Mouse (Mus musculus) R1 (cell line): ENCODE results near the gene Eomes.

Experiments used
- DNase-seq: peaks from one replicate; pipeline ENCODE4 v3.0.0-alpha.2; 2018; ENCODE audit warnings: low read depth, low spot score

Gene Eomes

DNA sequence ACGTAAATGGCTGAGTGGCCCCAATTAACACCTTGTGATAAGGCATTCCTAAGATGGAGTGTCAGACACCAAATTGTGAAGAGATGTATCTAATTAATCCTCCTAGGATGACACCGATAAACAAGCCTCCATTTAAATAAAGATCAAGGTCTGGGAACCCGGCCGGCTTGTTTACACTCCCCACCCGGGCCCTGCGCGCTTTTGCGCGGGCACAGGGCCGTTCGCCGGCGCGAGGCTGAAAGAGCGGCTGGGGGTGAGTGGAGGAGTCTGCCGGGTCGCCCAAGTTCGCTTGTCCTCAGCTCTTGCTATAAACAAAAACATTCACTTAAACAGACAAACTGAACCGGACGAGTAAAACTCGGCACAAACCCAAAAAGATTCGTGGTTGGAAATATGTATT lies 9.6 kb downstream of the Eomes start:
- DNase-seq: peak; percentile 31

DNA sequence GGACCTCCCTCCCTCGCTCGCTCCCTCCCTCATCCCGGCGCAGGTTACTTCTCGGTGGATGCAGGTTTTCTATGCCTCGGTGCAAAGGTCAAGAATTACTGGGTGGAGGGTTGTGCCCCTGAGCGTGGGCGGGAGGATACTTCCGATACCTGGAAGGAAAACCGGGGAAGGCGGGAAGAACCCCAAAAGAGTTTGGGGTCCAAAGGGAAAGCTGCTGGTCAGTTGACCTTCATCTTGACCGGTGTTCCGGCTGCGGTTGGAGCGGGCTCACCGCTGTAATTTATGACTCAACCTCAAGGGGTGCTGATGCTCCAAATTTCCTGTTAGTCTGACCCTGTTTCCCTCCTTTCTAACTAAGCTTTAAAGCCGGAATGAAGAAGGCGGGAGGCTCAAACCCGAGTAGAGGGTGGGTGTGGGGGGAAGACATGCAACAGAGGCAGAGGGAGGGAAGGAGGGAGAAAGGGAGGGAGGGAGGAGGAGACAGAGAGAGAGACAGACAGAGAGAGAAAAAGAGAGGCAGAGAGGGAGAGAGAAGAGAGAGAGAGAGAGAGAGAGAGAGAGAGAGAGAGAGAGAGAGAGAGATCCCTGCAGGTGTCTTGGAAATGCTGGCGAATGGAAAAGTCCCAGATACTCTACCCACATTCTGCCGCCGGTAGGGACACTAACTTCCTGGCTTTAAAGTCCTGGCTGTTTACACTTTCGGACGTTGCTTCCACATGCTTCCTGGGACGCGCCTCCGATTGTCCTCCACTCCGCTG lies 10.3 kb downstream of the Eomes start:
- DNase-seq: peak; percentile 93

GRCm38 (mm10) chr9:118488896-118489578 lies 11.0 kb downstream of the Eomes start:
- DNase-seq: peak; percentile 89

DNA sequence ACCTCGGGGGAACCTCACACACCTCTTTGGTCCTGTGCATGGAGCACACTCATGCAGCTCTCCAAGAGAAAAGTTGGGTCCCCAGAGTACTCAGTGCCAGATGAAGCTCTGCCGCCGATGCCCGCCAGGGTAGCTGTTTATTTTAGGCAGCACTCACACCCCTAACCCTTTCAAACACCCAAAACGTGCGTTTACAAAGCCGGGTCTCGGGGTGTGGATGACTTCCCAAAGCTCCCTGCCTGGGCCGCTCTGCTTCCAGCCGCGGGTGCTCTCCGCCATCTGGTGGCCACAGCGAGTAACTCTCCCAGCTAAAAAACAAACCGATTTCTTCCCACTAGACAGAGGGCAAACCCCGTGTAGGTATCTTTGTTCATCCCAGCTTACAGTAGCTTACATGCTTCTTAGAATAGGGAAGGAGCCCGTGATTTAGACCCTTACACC lies 11.6 kb downstream of the Eomes start:
- peak; percentile 87 for DNase-seq

DNA sequence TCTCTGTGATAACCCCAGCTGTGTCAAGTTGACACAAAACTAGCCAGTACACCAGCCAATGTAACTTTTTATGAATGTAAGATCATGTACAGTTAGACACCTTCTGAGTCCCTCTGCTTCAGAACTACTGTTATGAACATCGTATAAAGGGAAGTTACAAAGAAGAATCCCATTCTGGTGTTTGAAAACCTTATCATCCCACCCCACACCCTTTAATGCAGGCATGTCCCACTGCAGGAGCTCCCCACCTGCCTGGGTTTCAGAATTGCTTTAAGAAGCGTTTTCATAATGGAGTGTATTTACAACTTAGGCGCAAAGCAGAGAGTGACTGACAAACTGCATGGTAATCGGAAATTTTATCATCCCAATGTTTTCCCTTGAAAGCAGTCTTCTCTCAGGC lies 13.2 kb downstream of the Eomes start:
- no peak for DNase-seq

DNA sequence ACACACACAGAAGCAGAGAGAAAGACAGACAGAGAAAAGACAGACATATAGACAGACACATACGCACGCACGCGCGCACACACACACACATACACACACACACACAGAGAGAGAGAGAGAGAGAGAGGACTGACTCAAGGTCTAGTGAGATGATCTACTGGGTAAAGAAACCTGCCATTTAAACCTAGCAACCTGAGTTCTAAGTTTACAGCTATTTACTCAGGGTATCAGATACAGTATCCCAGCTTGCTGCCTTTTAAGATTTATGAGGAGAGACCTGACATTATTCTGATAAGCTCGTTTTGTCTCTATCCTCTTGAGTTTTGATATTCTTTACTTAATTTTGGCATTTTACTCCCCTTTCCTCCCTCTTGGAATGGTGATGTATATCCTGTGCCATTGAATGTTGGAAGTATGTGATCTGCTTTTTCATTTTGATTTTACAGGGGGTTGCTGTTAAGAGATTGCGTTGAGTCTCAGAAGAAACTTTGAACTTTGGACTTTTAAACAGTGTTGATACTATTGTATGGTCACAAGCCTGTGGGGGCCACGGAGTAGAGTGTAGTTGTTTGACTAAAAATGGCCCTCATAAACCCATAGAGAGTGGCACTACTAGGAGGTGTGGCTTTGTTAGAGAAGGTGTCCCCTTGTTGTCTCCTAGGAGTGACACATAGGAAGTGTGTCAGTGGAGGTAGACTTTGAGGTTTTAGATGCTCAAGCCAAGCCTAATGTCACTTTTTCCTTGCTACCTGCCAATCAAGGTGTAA lies 15.1 kb downstream of the Eomes start:
- DNase-seq: no peak

GRCm38 (mm10) chr9:118494106-118494505 lies 16.1 kb downstream of the Eomes start:
- peak; percentile 76 for DNase-seq

- peak; percentile 16 for DNase-seq
These were observed 17.9 kb downstream of the Eomes start for GRCm38 (mm10) chr9:118495933-118496332.

DNA sequence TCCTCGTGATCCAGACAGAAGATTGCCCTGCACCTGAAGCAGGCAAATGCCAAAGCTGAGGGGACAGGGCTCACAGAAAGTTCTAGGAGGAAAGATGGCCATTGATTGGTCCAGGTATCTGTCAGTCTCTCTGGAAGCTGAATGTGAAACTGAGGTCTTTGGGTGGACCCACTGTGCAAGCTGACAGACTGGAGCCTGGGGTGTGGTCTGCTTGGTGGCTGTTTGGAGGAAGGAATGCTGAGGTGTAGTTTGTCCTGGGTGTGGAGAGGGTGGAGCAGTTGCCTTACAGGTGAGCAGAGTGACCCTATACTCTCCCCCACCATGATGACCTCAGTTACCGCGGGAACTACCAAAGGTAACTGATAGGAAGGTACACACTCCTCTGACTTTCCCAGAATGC lies 18.9 kb downstream of the Eomes start:
- DNase-seq: peak; percentile 94

DNA sequence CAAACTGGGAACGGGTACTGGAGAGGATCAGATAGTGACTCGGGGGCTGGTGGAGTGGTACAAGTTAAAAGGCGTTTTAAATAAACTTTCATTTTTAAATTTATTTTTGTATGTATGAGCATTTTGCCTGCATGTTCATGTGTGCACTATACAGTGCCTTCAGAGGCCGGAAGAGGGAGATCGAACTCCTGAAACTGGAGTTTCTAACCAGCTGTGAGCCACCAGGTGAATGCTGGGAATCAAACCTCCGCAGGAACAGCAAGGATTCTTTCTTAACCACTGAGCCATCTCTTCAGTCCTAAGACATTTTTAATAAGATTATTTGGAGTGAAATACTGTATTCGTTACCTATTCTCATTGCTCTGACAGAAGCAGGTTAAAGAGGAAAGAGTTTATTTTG lies 20.0 kb downstream of the Eomes start:
- DNase-seq: peak; percentile 75

- no peak for DNase-seq
These were observed 23.0 kb downstream of the Eomes start for GRCm38 (mm10) chr9:118500963-118501362.

- DNase-seq: no peak
These were observed 26.6 kb downstream of the Eomes start for GRCm38 (mm10) chr9:118504656-118505055.

GRCm38 (mm10) chr9:118506020-118506403 lies 28.0 kb downstream of the Eomes start, which contains the start of gene Golga4:
Gene Golga4 (plus strand): TSS chr9:118506267.
- DNase-seq: peak; percentile 89

DNA sequence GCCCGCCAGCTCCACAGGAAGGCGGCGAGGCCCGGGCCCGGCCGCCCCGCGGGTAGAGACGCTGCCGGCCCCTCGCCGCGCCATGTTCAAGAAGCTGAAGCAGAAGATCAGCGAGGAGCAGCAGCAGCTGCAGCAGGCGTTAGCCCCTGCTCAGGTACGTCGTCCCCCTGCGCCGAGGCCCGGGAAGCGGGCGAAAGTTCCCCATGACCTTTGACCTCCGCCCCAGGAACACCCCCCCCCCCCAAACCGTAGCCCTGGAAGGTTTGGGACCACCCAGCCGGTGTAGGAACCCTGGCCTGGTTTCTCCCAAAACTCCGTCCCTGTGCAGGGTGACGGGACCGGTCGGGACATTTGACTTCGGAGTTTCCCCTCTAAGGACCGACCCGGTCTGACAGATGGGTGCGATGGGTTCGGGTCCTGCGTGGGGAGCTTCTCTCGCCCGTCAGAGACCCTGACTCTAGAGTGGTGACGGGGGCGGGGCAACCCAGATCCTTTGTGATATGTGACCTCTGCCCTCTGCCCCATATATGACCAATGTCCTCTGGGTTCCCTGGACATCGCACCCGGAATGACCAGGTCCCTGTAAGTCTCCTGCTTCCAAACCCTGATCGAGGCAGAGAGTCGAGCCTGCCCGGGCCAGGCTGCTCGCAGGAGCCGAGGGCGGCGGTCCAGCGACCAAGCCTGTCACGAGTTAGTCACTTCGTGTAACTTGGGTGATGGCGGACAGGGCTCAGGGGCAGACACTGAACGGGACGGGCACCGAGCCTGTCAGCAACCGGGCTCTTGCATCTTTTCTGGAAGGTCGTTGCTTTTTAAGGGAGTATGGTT lies 28.6 kb downstream of the Eomes start:
- peak; percentile 19 for DNase-seq

DNA sequence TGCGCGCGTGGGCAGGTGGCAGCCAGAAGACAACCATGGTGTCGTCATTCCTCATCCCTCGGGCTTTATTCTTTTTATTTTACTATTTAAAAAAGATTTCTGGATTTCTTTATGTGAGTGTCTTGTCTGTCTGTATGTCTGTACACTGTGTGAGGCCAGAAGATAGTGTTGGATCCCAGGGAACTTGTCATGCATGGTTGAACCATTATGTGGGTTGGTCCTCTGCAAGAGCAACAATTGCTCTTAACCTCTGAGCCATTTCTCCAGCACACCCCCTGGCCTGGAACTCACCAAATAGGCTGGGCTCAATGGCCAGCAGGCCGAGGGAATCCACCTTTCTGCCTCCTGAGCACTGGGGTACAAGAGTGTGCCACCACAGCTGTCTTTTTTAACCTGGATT lies 29.5 kb downstream of the Eomes start:
- no peak for DNase-seq

DNA sequence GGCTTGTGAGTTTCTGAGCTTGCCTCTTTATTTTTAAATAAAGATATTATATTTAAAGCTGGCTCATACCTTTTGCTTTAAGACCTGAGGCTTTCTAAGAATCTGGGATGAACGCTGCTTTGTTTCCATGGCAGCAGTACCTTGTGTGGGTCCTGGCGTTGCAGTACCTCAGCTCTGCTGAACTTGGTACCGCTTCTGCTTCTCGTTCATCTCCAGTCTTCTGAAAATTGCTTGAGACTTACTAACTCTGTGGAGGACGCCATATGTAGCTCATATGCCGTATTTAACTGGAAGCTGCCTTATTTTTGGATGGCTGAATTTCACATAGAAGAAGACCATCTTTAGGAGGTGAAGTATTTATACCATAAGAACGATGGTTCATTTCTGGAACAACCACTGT lies 30.6 kb downstream of the Eomes start:
- DNase-seq: no peak

GRCm38 (mm10) chr9:118510941-118511690 lies 33.1 kb downstream of the Eomes start:
- peak; percentile 45 for DNase-seq

GRCm38 (mm10) chr9:118512681-118513233 lies 34.7 kb downstream of the Eomes start:
- no peak for DNase-seq

- DNase-seq: no peak
These were observed 37.5 kb downstream of the Eomes start for GRCm38 (mm10) chr9:118515476-118515875.

DNA sequence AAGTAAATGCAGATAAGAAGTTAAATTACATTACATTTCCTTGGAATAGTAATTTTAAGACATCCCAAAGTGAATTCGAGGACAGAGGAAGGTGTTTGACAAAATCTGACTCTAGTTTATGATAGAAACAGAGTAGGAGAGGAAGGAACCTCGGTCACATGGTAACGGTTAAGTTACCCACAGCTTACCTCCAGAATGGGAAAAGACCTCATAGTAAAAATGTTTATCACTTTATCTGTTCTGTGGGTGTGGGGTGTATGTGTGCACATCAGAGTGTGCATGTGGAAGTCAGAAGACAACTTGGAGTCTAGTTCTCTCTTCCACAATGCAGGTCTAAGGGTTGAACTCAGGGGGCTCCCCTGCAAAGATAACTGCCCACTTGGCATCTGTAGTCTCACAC lies 38.1 kb downstream of the Eomes start:
- no peak for DNase-seq
